9 mouse cellular contexts compared by ENCODE assay signal in the genomic region with DNA sequence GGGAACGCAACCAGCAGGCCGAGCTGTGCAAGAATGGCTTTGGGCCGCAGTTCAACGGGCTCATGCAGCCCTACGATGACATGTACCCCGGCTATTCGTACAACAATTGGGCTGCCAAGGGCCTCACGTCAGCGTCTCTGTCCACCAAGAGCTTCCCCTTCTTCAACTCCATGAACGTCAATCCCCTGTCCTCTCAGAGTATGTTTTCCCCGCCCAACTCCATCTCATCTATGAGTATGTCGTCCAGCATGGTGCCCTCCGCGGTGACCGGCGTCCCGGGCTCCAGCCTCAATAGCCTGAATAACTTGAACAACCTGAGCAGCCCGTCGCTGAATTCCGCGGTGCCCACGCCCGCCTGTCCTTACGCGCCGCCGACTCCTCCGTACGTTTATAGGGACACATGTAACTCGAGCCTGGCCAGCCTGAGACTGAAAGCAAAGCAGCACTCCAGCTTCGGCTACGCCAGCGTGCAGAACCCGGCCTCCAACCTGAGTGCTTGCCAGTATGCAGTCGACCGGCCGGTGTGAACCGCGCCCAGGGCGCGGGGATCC. TPM values are rescaled to one million over a fixed set of nuclear protein-coding genes. Genes with fewer than 3 reads are reported as not detected.
DNase-seq lines count a peak whose midpoint lies in the region; ATAC-seq and TF ChIP-seq lines count a peak whose summit lies in the region.
"Had no signal": no experiment of that assay in that cellular context is flagged by ENCODE, and none has a peak within 500 bp of the region (broad histone marks: within the 10 kb centered on the region; RNA-seq: fewer than 3 reads in every experiment).

No protein-coding gene starts in this region.

- no peaks in the 10 kb centered on the region for H3K79me2 ChIP-seq in heart, adult 2 months (replicated peaks; ENCODE audit: control insufficient read depth, insufficient read depth, low read length)

- TF ChIP-seq POLR2A in heart, adult 2 months (IDR thresholded peaks at IDR 0.05; ENCODE audit: insufficient read depth, low read depth, low read length), result no peak

- 2% methylated on average over 41 of the region's 41 CpGs for WGBS in heart, embryonic 15.5 days
- 7% methylated on average over 41 of the region's 41 CpGs for WGBS in heart, adult 2 months
- WGBS in embryonic facial prominence, embryonic 14.5 days, result 4% methylated on average over 41 of the region's 41 CpGs
- under 1% methylated on average over 41 of the region's 41 CpGs for WGBS in midbrain, embryonic 13.5 days

- H3K36me3 ChIP-seq in heart, embryonic 15.5 days, result no peaks in the 10 kb centered on the region
- H3K36me3 ChIP-seq in heart, adult 2 months (ENCODE audit: control insufficient read depth, insufficient read depth, low read length), result no peaks in the 10 kb centered on the region
- no peaks in the 10 kb centered on the region for H3K36me3 ChIP-seq in ES-E14 (ENCODE audit: control insufficient read depth, insufficient read depth, low read length, poor library complexity, severe bottlenecking)
- H3K36me3 ChIP-seq in embryonic facial prominence, embryonic 14.5 days (ENCODE audit: control insufficient read depth, insufficient read depth, low read length), result no peaks in the 10 kb centered on the region
- no peaks in the 10 kb centered on the region for H3K36me3 ChIP-seq in midbrain, embryonic 13.5 days

- intact Hi-C loops in heart, adult 2 months (cut with DNase I), result loop anchor here (10.0 kb wide), 1 partner anchor 1584 kb away; a partner anchor contains a TSS
- intact Hi-C loops in left cerebral cortex, postnatal 4 days (cut with DNase I), result no loop called here

- no peak for TF ChIP-seq EP300 in heart, adult 2 months (IDR thresholded peaks at IDR 0.05; ENCODE audit: insufficient read depth, low read depth, low read length)

- H3K4me2 ChIP-seq in heart, embryonic 15.5 days, result peak overlapping the region; percentile 90
- H3K4me2 ChIP-seq in embryonic facial prominence, embryonic 14.5 days (ENCODE audit: low read depth, low read length), result peak overlapping the region; percentile 83
- peak overlapping the region; percentile 32 for H3K4me2 ChIP-seq in midbrain, embryonic 13.5 days (replicated peaks)

- H3K9me3 ChIP-seq in heart, embryonic 15.5 days (replicated peaks), result no peaks in the 10 kb centered on the region
- H3K9me3 ChIP-seq in ES-E14 (ENCODE audit: control insufficient read depth, insufficient read depth, low read depth, low read length), result no peaks in the 10 kb centered on the region
- H3K9me3 ChIP-seq in embryonic facial prominence, embryonic 14.5 days (ENCODE audit: control insufficient read depth, low read length), result no peaks in the 10 kb centered on the region
- H3K9me3 ChIP-seq in midbrain, embryonic 13.5 days, result no peaks in the 10 kb centered on the region

- peak overlapping the region; percentile 60 for H3K4me3 ChIP-seq in heart, embryonic 15.5 days
- H3K4me3 ChIP-seq in heart, adult 2 months, result no peak overlapping the region
- H3K4me3 ChIP-seq in ES-E14 (ENCODE audit: insufficient read depth in 1 of 2, low read depth in 1 of 2, low read length in 2 of 2, poor library complexity in 1 of 2, severe bottlenecking in 1 of 2), result peak overlapping the region; percentile 5 to 34; a peak in 2 of 4 replicates
- H3K4me3 ChIP-seq in embryonic facial prominence, embryonic 14.5 days (ENCODE audit: low read depth, low read length), result peak overlapping the region; percentile 51
- H3K4me3 ChIP-seq in midbrain, embryonic 13.5 days (replicated peaks), result peak overlapping the region; percentile 51

- DNase-seq in heart, adult 2 months, result no peak
- no peak for DNase-seq in ES-E14 (ENCODE audit: low read depth, low spot score)
- no peak for DNase-seq in embryonic facial prominence, embryonic 14.5 days (ENCODE audit: low spot score)
- DNase-seq in spleen, adult 12 weeks (ENCODE audit: low spot score), result no peak
- no peak for DNase-seq in left cerebral cortex, postnatal 4 days
- DNase-seq in spleen, postnatal 36 days (ENCODE audit: low spot score in 2 of 2), result no peak

- no peak for TF ChIP-seq CTCF in heart, adult 2 months (IDR thresholded peaks at IDR 0.05)

- H3K4me1 ChIP-seq in heart, embryonic 15.5 days (replicated peaks), result peaks cover 28% of the 10 kb centered on the region
- H3K4me1 ChIP-seq in heart, adult 2 months (ENCODE audit: control insufficient read depth, insufficient read depth, low read length), result no peaks in the 10 kb centered on the region; the same call in none of the 2 replicates
- peaks cover 0 to 10% of the 10 kb centered on the region in 2 experiments; a peak in 1 of 4 replicates for H3K4me1 ChIP-seq in ES-E14 (ENCODE audit: control insufficient read depth in 2 of 2, insufficient read depth in 2 of 2, low read length in 2 of 2, poor library complexity in 1 of 2)
- H3K4me1 ChIP-seq in embryonic facial prominence, embryonic 14.5 days (ENCODE audit: control insufficient read depth, insufficient read depth, low read length), result 0 out of 2 replicates have a peak, but pooled peaks cover 4% of the 10 kb centered on the region
- peaks cover 30% of the 10 kb centered on the region for H3K4me1 ChIP-seq in midbrain, embryonic 13.5 days (replicated peaks)

- ATAC-seq in heart, embryonic 15.5 days (replicated peaks; ENCODE audit: insufficient number of reproducible peaks, insufficient read depth, low FRiP score, low read depth), result no peak
- no peak for ATAC-seq in embryonic facial prominence, embryonic 14.5 days (ENCODE audit: low read depth)
- ATAC-seq in midbrain, embryonic 13.5 days, result no peak

- no peak overlapping the region for H3K27ac ChIP-seq in heart, embryonic 15.5 days
- H3K27ac ChIP-seq in heart, adult 2 months, result no peak overlapping the region
- no peak overlapping the region for H3K27ac ChIP-seq in ES-E14 (ENCODE audit: insufficient read depth, low read depth, low read length, poor library complexity, severe bottlenecking)
- 0 out of 2 replicates have a peak overlapping the region, but pooled peaks have one; percentile 33 for H3K27ac ChIP-seq in embryonic facial prominence, embryonic 14.5 days (replicated peaks; ENCODE audit: low read depth, low read length)
- peak overlapping the region; percentile 58; the same call in 1 of the 2 replicates for H3K27ac ChIP-seq in midbrain, embryonic 13.5 days

- H3K9ac ChIP-seq in heart, embryonic 15.5 days, result no peak overlapping the region
- no peak overlapping the region for H3K9ac ChIP-seq in heart, adult 2 months (ENCODE audit: low read depth, low read length)
- H3K9ac ChIP-seq in ES-E14 (ENCODE audit: insufficient read depth, low read depth, low read length, poor library complexity, severe bottlenecking), result peak overlapping the region; percentile 35
- H3K9ac ChIP-seq in embryonic facial prominence, embryonic 14.5 days (ENCODE audit: low read depth, low read length), result peak overlapping the region; percentile 62
- H3K9ac ChIP-seq in midbrain, embryonic 13.5 days (replicated peaks), result 0 out of 2 replicates have a peak overlapping the region, but pooled peaks have one; percentile 33

- in situ Hi-C loops in ES-E14 (cut with MboI; ENCODE audit: low sequenced_read_pairs in 2 of 2, unreplicated experiment in 2 of 2), result loop anchor here in 1 of 2 experiments (25.0 kb wide), 1 partner anchor 1894 kb away; a partner anchor contains a TSS

- H3K27me3 ChIP-seq in heart, embryonic 15.5 days, result peaks cover 80% of the 10 kb centered on the region
- peaks cover 33% of the 10 kb centered on the region for H3K27me3 ChIP-seq in heart, adult 2 months (ENCODE audit: control insufficient read depth, insufficient read depth, low read length)
- H3K27me3 ChIP-seq in embryonic facial prominence, embryonic 14.5 days (replicated peaks; ENCODE audit: control insufficient read depth, insufficient read depth, low read length), result peaks cover 79% of the 10 kb centered on the region
- peaks cover 93% of the 10 kb centered on the region for H3K27me3 ChIP-seq in midbrain, embryonic 13.5 days

TF ChIP-seq in ES-E14, 5 proteins besides CTCF, POLR2A, EP300 and RAD21:
- TF ChIP-seq MAFK (IDR thresholded peaks at IDR 0.05; ENCODE audit: insufficient read depth, low read depth, low read length) (no peak), ZC3H11A (IDR thresholded peaks at IDR 0.05; ENCODE audit: borderline replicate concordance, low read depth, low read length) (no peak), CHD2 (IDR thresholded peaks at IDR 0.05; ENCODE audit: low read depth, low read length) (no peak), ZNF384 (IDR thresholded peaks at IDR 0.05; ENCODE audit: low read depth, low read length) (no peak), HCFC1 (IDR thresholded peaks at IDR 0.05; ENCODE audit: borderline replicate concordance, insufficient read depth, low read length) (no peak)

RNA-seq across cellular contexts. Expression of a gene that starts 18.8 kb away (rescaled TPM):
- polyA plus RNA-seq in heart, embryonic 15.5 days (2015; fragmentation: Nextera tagmentation; extraction: Ambion mirVana), result 15.0 and 19.2 TPM in 2 replicates
- total RNA-seq in heart, adult 2 months (2021), result under 1 TPM; 0.30 to 0.76 TPM
- polyA plus RNA-seq in heart, adult 2 months (2012; rRNA removed), result 1.8 and 2.7 TPM in 2 replicates
- total RNA-seq in ES-E14 (2012; rRNA removed), result 2.9 and 9.8 TPM in 2 replicates
- polyA plus RNA-seq in embryonic facial prominence, embryonic 14.5 days (2014; fragmentation: Nextera tagmentation; extraction: Ambion mirVana), result 37.7 and 38.6 TPM in 2 replicates
- polyA plus RNA-seq in midbrain, embryonic 13.5 days (2015; fragmentation: Nextera tagmentation; extraction: Ambion mirVana), result 59.2 and 101 TPM in 2 replicates
- not detected for total RNA-seq in left cerebral cortex, postnatal 4 days (2021)
- total RNA-seq: MEL had no signal

Comparison
In these comparisons a context has a peak if more than half of its experiments do, and no peak if none do; other contexts are left out.
1. H3K27ac ChIP-seq: peak in embryonic facial prominence, embryonic 14.5 days (single experiment) and midbrain, embryonic 13.5 days (single experiment); none in heart, embryonic 15.5 days (single experiment), heart, adult 2 months (single experiment) and ES-E14 (single experiment).
2. H3K4me2 ChIP-seq: peak in every context shown above with its lines; median percentile 90 in heart, embryonic 15.5 days; 83 in embryonic facial prominence, embryonic 14.5 days; 32 in midbrain, embryonic 13.5 days.
3. H3K9ac ChIP-seq: peak in ES-E14 (single experiment), embryonic facial prominence, embryonic 14.5 days (single experiment) and midbrain, embryonic 13.5 days (single experiment); none in heart, embryonic 15.5 days (single experiment) and heart, adult 2 months (single experiment).